Mouse (Mus musculus) layer of hippocampus, postnatal 14 days (tissue): ENCODE data around the gene Trpm2. TPM values are rescaled to one million over a fixed set of nuclear protein-coding genes. Genes with fewer than 3 reads are reported as not detected.
"Not testable (repeated sequence)": the region's sequence is repeated elsewhere in the genome, so short reads cannot be mapped to it uniquely, and the experiment has no call there.

ENCODE experiments used
- DNase-seq, 2 experiments: peaks; one replicate each; pipeline ENCODE4 v3.0.0; 2021 to 2022; ENCODE audit warnings: low spot score in 2 of 2, mixed read lengths in 1 of 2
- total RNA-seq, 2 experiments: library from RNA; stranded (reverse); gene quantifications; 2 replicates each; pipeline ENCODE4 v1.2.3; 2021

Trpm2 gene
- total RNA-seq, 2 experiments from 2014 or later = 31.3 to 32.6 TPM

GRCm38 (mm10) chr10:77978351-77979350 is 8.3 kb upstream of the Trpm2 start, which contains the start of gene 1810043G02Rik:
TSS of gene 1810043G02Rik (plus strand) at chr10:77978524.
- peak; percentile 99 for DNase-seq

- DNase-seq = no peak
Observed at GRCm38 (mm10) chr10:77976458-77977150, 6.2 kb upstream of the Trpm2 start.

- no peak for DNase-seq
Observed at GRCm38 (mm10) chr10:77975653-77976052, 5.3 kb upstream of the Trpm2 start.

GRCm38 (mm10) chr10:77974811-77975210 is 4.4 kb upstream of the Trpm2 start:
- no peak for DNase-seq

GRCm38 (mm10) chr10:77974323-77974722 is 4.0 kb upstream of the Trpm2 start:
- DNase-seq = no peak

- DNase-seq = no peak
Observed at GRCm38 (mm10) chr10:77971709-77972553, 1.6 kb upstream of the Trpm2 start.

- DNase-seq = no peak
Observed at GRCm38 (mm10) chr10:77971191-77971590, 828 bp upstream of the Trpm2 start.

GRCm38 (mm10) chr10:77969973-77970325 is 414 bp downstream of the Trpm2 start:
- DNase-seq = no peak

- peak in 1 of 2 experiments; percentile 50 for DNase-seq
Observed at GRCm38 (mm10) chr10:77969274-77969972, 940 bp downstream of the Trpm2 start.

GRCm38 (mm10) chr10:77963971-77964370 is 6.4 kb downstream of the Trpm2 start:
- no peak for DNase-seq

GRCm38 (mm10) chr10:77962725-77963124 is 7.6 kb downstream of the Trpm2 start:
- DNase-seq = no peak

- DNase-seq = not testable (repeated sequence)
Observed at GRCm38 (mm10) chr10:77950468-77950867, 19.9 kb downstream of the Trpm2 start.

- DNase-seq = no peak
Observed at GRCm38 (mm10) chr10:77939685-77940084, 30.7 kb downstream of the Trpm2 start.

GRCm38 (mm10) chr10:77927375-77927774 is 43.0 kb downstream of the Trpm2 start:
- DNase-seq = no peak

- peak; percentile 24 to 44 for DNase-seq
Observed at GRCm38 (mm10) chr10:77926140-77926539, 44.2 kb downstream of the Trpm2 start.

- no peak for DNase-seq
Observed at GRCm38 (mm10) chr10:77922681-77923080, 47.7 kb downstream of the Trpm2 start.

GRCm38 (mm10) chr10:77921009-77921408 is 49.4 kb downstream of the Trpm2 start:
- peak; percentile 16 to 61 for DNase-seq

- peak in 1 of 2 experiments; percentile 31 for DNase-seq
Observed at GRCm38 (mm10) chr10:77916636-77917335, 53.6 kb downstream of the Trpm2 start.

GRCm38 (mm10) chr10:77913292-77913691 is 57.1 kb downstream of the Trpm2 start:
- no peak for DNase-seq

GRCm38 (mm10) chr10:77912605-77913004 is 57.8 kb downstream of the Trpm2 start:
- DNase-seq = no peak
